Mouse (Mus musculus): Measurements from ENCODE around the gene Myo9b.

Myo9b gene

DNA sequence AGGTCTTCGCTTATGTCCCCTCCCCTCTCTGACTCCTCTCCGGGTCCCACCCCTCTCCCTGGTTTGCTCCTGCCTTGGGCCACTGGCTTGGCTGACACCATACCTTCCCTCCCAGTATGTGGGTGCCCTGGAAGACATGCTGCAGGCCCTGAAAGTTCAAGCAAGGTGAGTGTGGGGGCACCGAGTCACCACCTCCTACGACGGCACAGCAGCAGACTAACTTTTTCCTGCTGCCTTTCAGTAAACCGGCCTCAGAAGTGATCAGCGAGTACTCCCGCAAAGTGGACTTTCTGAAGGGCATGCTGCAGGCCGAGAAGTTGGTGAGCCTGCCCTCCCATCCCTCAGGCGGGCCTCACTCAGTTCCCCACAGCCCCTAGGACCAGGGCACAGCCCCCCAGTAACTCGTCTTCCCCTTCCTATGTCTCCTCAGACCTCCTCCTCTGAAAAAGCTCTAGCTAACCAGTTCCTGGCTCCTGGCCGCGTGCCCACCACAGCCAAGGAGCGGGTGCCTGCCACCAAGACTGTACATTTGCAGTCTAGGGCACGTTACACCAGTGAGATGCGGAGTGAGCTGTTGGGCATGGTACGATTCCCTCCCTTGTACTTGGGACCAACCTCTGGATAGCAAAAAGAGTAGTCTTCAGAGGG is 95.1 kb downstream of the Myo9b start:
- DNase-seq, result peak in 1 of 2 experiments; percentile 53

DNA sequence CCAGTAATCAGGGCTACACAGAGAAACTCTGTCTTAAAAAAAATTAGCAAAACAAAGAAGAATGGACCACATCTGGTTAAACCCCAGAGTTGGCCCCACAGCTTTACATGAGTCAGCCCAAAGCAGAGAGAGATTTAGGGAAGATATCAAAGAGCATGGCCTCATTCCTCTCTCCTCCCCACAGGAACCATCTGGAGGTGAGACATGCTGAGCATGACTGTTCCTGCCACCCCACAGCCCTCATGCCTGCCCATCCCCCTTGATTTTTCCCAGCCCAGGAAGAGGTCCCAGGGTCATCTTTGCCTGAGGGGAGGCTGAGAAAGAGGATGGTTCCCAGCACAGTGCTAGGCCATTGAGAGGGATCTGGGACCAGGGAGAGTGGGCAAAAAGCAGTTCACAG is 95.9 kb downstream of the Myo9b start:
- peak in 1 of 2 experiments; percentile 35 for DNase-seq

DNA sequence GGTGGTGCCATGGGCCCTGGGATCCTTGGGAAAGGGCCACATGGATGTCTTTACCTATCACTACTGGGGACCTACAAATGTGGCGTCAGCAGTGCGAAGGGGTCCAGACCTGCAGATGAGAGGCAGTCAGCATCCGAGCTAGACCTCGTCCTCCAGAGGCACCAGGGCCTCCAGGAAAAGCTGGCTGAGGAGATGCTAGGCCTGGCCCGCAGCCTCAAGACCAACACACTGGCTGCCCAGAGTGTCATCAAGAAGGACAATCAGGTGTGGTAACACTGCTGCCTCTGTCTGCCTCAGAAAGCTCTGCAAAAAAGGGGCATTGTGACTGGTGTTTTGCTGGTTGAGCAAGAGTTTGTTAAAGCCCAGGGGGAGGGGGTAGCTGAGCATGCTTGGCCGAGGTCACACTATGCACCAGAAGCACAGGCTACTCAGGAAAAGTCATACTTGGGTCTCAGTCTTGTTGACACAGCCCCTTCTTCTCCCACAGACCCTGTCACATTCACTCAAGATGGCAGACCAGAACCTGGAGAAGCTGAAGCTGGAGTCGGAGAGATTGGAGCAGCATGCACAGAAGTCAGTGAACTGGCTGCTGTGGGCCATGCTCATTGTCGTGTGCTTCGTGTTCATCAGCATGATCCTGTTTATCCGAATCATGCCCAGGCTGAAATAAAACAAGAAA is 96.7 kb downstream of the Myo9b start:
- peak in 1 of 2 experiments; percentile 30 for DNase-seq

DNA sequence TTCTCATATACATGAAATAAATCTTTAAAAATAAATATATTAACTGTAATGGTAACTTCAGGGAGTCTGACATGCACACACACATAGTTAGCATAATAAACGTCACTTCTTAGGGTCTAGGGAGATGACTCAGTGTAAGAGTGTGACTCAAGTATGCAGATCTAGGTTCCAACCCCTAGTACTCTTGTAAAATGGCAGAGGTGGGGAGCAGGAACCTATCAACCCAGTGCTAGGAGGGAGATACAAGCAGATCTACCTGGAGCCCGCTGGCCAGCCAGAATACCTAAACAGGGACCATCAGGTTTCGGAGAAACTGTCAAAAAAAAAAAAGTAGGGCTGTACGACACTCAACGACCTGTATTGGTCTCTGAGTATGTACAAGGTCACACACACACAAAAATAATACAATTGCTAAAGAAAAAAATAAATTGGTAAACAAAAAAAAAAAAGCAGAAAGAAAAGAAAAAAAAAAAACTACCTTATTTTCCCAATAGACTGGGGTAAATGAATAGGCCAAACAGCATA is 98.3 kb downstream of the Myo9b start:
- DNase-seq, result peak in 1 of 2 experiments; percentile 41

DNA sequence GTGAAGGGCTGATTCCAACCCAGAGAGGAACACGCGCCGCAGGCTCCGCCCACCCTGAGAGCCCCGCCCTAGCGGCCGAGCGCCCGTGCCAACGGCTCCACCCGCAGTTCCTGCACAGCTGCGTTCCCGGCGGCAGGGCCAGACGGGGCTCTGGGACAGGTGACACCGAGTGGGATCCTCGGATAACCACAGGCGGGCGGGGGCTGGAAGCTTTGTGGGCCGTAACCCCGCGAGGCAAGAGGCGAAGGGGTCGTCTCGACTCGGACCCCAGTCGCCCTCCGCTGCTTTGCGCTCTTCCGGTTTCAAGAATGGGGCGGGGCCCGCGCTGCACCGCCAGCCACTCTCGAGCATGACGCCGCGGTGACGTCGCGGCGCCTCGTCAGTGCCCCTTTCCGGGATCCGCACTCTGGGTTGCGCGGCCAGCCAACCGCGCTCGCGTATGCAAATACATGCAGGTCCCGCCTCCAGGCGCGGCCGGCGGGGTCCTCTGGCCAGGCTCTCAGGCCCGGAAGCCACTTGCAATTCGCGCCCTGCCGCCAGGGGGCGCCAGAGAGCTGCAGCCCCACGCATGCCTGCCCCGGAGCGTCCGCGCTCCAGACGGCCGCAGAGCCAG is 98.8 kb downstream of the Myo9b start, which contains the start of gene Ocel1:
Ocel1 (plus strand) TSS at position 63 of the 613 bp plus-strand sequence.
- peak; percentile 97 to 99 for DNase-seq

DNA sequence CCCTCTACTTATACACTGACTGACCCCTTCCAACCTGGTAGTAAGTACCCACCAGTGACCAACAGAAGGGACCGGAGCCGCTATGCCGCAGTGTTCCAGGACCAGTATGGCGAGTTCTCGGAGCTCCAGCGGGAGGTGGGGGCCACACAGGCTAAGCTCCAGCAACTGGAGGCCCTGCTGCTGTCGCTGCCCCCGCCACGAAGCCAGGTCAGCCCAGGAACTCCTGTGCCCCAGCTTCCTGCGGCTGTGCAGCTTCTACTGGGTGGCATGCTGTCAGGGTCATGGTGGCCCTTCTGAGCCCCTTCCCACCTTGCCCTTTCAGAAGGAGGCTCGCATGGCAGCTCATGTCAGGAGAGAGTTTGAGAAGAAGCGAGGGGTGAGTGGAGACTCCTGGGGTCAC is 99.9 kb downstream of the Myo9b start:
- peak in 1 of 2 experiments; percentile 57 for DNase-seq

DNA sequence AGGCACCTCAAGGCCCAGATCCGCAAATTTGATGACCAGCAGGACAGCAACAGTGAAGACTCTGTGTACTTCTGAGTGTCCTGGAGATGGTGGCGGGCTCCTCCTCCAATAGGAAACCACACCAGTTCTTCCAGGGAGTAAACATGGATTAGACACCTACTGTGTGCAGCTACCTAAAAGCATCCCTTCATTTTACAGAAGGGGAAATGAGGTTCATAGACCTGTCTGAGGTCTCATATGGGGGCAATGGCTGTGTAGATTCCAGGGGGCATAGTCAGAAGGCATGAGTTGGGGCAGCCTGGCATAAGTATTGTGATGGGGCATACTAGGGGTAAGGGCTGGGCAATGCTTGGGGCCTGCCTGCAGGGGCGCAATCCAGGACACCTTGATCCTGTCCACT is 100.5 kb downstream of the Myo9b start:
- no peak for DNase-seq

DNA sequence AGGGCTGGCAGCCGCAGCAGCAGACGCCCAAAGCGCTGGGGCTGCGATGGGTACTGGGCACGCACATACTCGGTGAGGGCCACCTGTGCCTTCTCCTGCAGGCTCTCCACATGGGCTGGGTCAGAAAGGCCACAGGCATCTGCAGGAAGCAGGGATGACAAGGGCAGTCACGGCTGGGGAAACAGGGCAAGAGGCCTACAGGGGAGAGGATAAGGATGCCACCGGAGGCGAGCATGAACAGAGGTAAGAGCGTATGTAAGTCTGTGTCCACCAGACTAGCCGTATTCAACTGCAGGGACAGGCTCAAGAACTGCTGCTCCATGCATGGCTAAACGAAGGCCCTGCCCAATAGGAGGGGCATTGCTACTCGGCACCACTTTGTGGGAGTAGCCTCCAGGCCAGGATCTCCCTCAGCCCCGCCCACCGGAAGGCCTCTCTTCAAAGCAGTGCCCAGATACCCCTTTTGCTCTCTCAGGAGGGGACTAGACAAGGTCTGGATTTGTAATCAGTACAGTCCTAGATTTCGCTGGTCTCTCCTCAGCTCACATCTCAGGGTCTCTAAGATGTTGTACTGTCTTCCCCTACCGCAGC is 102.2 kb downstream of the Myo9b start:
- peak; percentile 72 to 82 for DNase-seq

DNA sequence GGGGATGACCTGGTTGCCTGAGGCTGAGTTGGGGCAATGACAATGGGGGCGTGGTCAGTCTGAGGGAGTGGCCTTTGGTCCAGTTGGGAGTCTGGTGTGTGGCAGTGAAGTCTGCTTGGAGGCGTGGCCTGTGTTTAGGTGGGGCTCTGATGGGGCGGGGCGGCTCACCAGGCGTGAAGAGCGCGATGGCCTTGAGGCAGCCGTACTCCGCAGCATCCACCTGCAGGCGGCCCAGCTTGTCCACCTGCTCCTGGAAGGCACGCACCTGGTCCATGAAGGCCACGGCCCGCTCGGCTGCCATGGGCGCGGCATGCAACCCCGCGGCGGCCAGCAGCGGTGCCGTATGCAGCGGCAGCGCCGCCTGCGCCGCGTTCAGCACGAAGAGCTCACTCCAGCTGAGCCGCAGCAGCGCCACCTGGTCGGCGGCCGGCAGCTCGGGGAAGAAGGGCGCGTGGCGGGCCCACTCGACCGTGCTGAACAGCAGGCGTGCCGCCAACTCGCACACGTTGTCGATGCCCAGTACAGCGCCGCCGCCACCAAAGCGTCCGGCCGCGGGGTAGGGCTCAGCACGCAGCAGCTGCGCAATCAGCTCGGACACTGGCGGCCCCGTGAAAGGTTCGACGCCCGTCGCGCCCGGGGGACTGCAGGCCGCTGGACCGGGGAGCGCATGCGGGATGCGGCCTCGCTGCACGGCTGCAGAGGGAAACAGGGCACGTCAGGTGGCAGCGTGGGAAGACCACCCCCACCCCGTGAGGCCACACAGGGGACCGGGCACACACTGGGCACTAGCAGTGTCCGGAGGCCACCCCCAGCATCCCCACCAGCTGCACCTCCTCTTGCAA is 103.3 kb downstream of the Myo9b start:
- DNase-seq, result peak; percentile 92 to 95

DNA sequence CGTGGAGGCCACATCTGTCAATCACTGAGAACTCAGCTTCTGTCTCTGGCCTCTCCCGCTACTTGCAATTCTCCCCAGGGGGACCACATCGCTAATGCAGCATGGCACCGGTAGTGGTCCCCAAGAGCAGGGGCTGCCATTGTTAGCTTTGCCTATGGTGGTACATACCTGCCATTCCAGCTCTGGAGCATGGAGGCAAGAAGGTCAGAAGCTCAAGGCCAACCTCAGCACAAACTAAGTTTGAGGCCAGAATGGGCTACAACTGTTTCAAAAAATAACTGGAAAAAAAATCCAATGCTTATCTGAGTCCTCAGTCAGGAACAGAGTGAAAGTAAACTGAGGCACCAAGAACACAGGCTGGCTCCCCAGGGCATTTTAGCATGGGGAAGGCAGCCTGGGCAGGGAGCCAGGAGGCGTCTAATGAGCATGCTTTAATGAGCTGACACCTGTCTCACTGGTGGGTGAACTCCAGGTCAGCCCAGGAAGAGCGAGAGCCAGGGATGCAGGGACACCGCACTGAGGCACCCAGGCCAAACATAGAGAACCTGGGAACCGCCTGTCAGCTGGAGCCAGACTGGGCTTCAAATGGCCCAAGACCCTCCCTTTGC is 104.0 kb downstream of the Myo9b start:
- peak; percentile 60 to 76 for DNase-seq

DNA sequence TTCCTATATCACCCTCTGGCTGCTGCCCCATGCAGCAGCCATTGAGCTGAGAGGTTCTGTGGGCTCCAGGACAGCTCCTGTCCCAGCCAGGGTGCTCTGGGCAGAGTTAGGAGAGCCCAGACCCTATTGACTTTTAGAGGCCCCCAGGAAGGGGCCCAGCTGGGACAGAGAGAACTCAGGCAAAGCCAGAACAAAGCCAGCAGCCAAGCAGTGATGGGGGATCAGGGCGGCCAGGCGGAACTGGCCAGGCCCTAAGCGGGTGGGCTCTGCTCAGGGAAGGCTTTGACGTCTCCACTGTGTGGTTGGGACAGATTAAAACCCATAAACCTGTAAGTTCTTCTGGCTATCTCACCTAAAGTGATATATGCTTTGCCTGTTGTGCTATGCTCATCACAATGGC is 106.5 kb downstream of the Myo9b start:
- DNase-seq, result no peak

DNA sequence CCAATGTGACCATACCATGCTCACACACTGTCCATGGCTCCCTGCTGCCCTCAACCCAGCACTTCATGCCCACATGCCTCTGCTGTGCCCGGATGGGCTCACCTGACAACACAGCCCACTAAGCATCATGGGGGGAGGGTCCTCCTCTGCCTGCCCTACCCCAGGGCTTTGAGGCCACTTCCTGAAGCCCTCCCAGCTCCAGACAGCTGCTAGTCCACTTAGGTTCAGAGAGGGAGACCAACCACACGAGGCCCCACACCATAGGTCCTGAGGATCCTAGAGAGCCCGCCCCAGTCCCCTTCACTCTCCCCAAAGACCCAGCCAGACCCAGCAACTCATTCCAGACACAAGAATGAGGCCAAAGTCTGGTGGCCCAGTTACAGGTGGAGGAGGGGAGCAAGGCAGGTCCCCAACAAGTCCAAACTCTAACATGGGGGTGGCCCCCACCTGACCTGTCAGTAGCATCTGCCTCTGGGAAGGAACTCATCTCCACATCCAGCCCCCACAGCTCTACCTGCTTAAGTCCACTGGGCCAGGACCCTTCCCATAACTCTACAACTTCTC is 107.1 kb downstream of the Myo9b start:
- peak; percentile 58 to 80 for DNase-seq

DNA sequence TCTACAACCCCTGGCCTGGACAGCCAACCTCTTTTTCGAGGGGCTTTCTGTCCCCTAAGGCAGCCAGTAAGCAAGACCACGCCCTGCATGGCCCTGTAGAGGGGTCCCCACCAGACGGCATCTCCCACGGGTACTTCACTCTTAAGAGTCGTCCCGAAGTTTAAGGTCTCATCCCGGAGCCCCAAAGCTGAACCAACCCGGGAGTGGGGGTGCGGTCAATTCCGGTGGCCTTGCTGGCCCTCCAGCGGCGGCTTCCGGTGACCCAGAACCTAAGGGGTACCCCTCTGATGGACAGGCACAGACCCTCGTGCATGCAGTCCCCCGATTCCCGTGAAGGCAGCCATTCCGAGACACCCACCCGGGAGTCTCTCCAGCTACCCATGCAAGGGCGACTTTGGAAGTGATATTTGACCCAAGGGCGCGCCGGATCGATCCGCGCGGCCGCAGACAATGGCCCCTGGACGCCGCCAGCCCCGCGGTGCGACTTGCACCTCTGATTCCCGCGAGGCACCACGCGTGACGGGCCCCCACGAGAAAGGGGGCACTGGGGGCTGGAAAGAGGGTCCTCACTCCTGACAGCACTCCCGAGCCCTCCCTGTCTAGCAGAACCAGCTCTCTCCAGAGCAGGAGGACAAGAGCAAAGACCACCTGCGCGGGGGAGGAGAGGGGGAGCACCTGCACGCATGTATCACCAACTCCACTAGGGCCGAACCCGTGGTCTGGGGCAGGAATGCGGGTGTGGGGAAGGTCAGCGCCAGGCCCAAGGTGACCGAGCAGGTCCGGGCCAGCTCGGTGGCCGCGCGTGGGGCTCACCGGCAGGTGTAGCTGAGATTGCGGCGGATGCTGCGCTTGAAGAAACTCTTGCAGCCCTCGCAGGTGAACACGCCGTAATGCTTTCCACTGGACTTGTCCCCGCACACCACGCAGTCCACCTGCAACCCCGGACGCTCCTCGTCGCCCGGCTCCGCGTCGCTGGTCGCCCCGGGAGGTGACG is 108.0 kb downstream of the Myo9b start:
- DNase-seq, result peak; percentile 44 to 75

DNA sequence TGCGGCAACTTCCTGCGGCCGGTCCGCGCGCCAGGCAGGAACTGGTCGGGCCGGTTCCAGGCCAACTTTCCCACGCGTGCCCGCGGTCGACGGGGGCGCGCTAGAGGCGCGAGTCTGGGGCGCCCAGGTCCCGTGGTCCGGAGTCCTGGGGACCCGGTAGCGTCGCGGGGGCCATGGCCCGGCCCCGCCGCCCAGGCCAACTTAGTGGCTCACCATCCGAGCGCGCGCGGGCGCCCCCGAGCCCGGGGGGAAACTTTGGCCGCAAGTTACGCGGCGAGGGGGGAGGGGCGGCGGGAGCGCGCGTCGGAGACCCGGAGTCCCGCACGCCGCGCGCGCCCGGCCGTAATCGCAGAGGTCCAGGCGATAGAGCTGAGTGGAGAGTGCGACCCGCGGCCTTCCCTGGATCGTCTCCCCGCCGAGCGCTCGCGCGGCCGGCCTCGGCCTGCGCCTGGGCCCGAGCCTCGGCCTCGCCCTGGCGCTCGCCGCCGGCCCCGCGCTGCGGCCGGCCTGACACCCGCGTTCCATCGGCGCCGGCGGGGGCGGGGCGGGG is 109.0 kb downstream of the Myo9b start, which contains the start of gene Nr2f6:
Nr2f6 (minus strand) TSS at position 540 of the 550 bp plus-strand sequence.
- peak; percentile 75 to 90 for DNase-seq

DNA sequence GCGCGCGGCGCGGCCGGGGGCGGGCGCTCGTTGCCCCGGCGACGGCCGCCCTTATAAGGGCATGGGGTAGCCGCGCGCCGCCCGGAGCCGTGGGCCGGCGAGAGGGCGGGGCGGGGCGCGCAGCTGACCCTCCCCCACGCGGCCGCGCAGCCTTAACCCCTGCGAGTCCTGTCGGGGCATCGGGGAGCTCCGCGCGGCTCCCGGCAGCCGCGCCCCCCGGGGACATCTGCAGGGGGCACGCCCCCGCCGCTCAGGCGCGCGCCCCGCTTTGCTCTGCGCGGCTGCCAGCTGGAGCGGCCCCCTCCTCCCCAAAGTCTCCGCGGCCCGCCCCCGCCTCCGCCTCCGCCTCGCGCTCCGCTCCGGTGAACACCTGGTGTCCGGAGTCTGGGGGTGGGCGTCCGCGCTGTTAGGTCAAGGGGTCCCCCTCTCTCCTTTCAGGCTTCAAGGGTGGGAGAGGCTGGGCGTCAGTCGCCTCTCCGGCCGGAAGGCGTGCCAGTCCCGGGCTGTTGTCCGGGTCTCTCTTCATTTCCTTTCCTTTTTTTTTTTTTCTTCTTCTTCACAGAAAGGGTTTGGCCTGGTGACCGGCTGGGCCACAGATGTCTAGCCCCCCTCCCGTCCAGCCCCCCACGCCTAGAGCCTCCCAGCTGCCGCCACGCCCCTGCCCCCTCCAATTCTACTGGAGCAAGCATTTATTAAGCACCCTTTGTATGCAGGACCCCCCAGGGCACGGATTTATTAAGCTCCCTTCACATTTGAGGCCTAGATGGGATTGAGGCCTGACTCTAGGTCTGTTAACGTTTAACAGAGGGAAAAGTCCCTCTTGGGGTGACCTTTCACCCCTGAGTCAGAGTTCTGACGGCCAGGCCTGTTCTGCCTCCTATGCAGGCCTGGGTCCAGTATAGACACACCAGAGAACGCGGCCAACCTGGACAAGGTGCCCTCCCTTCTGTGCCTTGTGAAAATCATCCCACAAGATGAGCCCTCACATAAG is 109.8 kb downstream of the Myo9b start:
- DNase-seq, result peak; percentile 90 to 95

DNA sequence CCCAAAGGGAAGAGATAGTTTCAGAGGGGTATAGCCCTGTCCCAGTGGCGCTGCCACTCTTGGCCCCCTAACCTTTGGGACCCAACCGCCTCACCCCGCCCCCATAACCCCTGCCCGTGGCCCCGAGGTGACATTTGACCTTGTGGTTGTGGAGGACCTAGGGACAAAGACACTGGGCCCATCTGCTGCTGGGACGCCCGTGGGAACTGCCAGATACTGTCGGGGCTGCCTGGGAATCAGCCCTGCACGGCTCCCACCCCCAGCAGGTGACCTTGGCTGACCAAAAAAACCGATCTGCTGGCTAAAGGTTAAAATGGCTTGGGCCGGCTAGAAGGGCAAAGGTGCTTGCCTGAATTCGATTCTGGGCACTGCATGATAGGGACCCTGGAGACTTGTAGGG is 110.9 kb downstream of the Myo9b start:
- peak; percentile 51 to 72 for DNase-seq

DNA sequence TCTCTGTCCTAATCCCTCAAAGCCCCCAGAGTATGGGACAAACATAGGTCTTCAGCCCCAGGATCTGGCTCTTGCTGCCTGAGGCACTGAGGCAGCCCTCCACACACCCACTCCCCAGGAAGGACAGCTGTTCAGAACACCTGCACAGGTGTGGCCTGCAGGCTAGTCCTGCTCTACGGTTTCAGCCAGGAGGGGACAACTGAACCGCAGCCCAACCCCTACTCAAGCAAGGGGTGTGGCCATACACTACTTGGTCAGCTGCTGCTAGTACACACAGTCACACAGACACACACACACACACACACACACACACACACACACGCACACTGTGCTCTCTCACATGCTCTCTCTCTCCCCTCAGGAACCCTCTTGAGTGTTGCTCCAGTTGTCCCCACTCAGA is 111.3 kb downstream of the Myo9b start:
- peak in 1 of 2 experiments; percentile 55 for DNase-seq

DNA sequence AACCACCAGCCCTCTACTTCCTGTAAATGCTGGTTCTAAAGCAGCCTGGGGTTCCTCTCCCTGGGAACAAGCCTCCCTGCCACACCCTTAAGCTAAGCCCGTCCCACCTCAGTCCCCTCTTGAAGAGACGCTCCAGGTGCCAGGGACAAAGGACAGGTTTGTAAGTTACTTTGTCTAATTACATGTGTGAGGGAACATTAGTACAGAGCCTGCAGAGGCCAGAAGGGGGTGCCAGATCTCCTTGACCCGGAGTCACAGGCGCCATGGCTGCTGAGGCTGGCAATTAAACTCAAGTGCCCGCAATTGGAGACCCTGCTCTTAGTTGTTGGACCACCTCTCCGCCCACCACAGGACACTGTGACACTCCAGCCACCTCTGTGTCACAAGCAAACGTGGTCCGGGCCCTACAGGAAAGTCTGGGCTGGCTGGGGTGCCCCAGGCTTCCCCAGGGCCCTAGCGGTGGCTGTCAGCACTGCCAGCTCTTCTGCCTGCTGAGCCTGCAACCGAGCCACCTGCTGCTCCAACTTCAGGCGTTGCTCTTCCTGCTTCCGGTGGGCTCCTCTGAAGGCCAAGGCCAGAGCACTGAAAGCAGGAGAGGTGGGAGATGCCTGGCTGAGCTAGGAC is 112.8 kb downstream of the Myo9b start:
- peak; percentile 38 to 47 for DNase-seq
